Mouse (Mus musculus): Measurements from ENCODE around the gene Gm15140.
"Not testable (repeated sequence)": the region's sequence is repeated elsewhere in the genome, so short reads cannot be mapped to it uniquely, and the experiment has no call there.

The Gm15140 gene

GRCm38 (mm10) chrX:154120585-154120984 lies at the start of gene Gm15140:
Gene Gm15140 (minus strand): TSS chrX:154120685.
- not testable (repeated sequence) for DNase-seq

Measured in right cerebral cortex, adult 18-20 months (tissue).